Mouse (Mus musculus) hindbrain, embryonic 16.5 days (tissue): Measurements from ENCODE around the gene Lrguk. TPM values are rescaled to one million over a fixed set of nuclear protein-coding genes. Genes with fewer than 3 reads are reported as not detected.

Experiments
- ATAC-seq: fragments of 200-750 bp; cut with Nextera tagmentation; 2 replicates; pipeline ENCODE4 v1.8.0; 2017; ENCODE audit warnings: moderate TSS enrichment, moderate library complexity
- H3K27ac ChIP-seq: fragments of 300-500 bp; sonication (generic); 2 replicates; pipeline ENCODE4 v1.5.1; 2014; ENCODE audit warnings: low read depth, mild to moderate bottlenecking, control low read depth, low read length, moderate library complexity
- H3K27me3 ChIP-seq: fragments of 300-500 bp; sonication (generic); replicated peaks from 2 replicates; pipeline ENCODE4 v1.6.1; 2014; ENCODE audit warnings: low read length; ENCODE audit not compliant: control insufficient read depth, insufficient read depth
- H3K36me3 ChIP-seq: fragments of 300-500 bp; sonication (generic); 2 replicates; pipeline ENCODE4 v1.6.1; 2014; ENCODE audit warnings: mild to moderate bottlenecking, low read length, moderate library complexity, mixed read lengths; ENCODE audit not compliant: control insufficient read depth, insufficient read depth
- H3K4me1 ChIP-seq: fragments of 300-500 bp; sonication (generic); 2 replicates; pipeline ENCODE4 v1.6.1; 2014; ENCODE audit warnings: low read depth, low read length; ENCODE audit not compliant: control insufficient read depth, insufficient read depth
- H3K4me2 ChIP-seq: fragments of 300-500 bp; sonication (generic); 2 replicates; pipeline ENCODE4 v1.6.1; 2014; ENCODE audit warnings: mild to moderate bottlenecking, low read length, control low read depth, moderate library complexity
- H3K4me3 ChIP-seq: fragments of 300-500 bp; sonication (generic); 2 replicates; pipeline ENCODE4 v1.5.1; 2014; ENCODE audit warnings: mild to moderate bottlenecking, low read length, control low read depth, moderate library complexity
- H3K9ac ChIP-seq: fragments of 300-500 bp; sonication (generic); 2 replicates; pipeline ENCODE4 v1.6.1; 2014; ENCODE audit warnings: low read depth, mild to moderate bottlenecking, control low read depth, low read length, moderate library complexity
- H3K9me3 ChIP-seq: fragments of 300-500 bp; sonication (generic); 2 replicates; pipeline ENCODE4 v1.6.1; 2014; ENCODE audit warnings: mild to moderate bottlenecking, low read length, moderate library complexity; ENCODE audit not compliant: control insufficient read depth
- WGBS: fragments of 180-500 bp; shearing (Covaris S2); extraction: QIAGEN DNeasy Blood & Tissue Kit; methylation state at CpG from one replicate; pipeline ENCODE4 v1.1.7; 2014; 5-methylcytosine and 5-hydroxymethylcytosine counted together
- polyA plus RNA-seq: library from polyadenylated mRNA; unstranded; fragments of >200 nt; fragmentation: Nextera tagmentation; extraction: Ambion mirVana; gene quantifications from 2 replicates; pipeline ENCODE4 v1.2.1, GENCODE M21; 2015

Lrguk gene
- polyA plus RNA-seq, 1 experiment from 2014 or later, result 1.2 TPM

DNA sequence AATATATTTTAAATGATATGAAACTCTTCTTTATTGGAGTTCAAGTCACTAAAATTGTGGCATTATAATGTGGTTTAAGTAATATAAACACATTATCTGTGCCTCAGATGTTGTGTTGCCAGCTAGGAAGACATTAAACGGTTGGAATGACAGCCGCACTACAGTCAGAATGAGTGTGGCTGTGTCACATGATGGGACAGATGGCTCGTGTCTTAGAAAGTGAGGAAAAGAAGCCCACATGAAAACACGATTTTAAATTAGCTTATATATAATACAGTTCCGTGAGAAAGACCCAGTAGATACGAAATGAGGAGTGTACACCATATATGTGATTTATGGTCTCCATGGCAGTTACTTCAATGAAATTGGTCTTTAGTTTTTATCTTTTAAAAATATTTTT is 82.2 kb downstream of the Lrguk start:
- no peaks in the 10 kb centered on the region for H3K4me1 ChIP-seq
- H3K27me3 ChIP-seq, result no peaks in the 10 kb centered on the region
- H3K36me3 ChIP-seq, result no peaks in the 10 kb centered on the region
- WGBS, result 71% methylated on average over 6 of the region's 6 CpGs
- no peak overlapping the region for H3K4me2 ChIP-seq
- ATAC-seq, result no peak
- H3K27ac ChIP-seq, result no peak overlapping the region
- no peak overlapping the region for H3K9ac ChIP-seq
- H3K9me3 ChIP-seq, result no peaks in the 10 kb centered on the region
- no peak overlapping the region for H3K4me3 ChIP-seq

DNA sequence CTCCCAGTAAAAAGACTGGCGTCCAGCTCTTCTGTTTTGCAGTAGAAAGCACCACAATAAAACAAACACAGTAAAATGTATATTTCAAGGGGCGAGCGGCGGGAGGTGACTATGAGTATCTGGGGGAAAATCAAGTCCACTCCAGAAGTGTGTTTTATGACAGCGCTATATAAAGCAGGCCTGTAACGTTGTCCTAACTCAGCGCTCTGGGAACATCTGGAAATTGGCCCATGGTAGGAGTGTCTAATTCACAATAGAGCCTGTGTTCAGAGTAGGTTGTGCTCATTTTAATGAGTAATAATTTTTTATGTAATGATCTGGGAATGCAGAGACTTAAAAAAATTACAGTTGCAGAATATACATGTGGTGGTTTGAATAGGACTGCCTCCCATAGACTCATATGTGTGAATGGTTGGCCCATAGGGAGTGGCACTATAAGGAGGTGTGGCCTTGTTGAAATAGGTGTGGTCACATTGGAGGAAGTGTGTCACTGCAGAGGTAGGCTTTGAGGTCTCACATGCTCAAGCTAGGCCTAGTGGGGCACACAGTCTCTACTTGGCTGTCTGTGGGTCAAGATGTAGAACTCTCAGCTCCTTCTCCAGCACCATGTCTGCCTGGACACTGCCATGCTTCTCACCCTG is 87.7 kb downstream of the Lrguk start:
- 92% methylated on average over 7 of the region's 7 CpGs for whole genome bisulfite sequencing
- no peak for ATAC-seq
- H3K4me1 ChIP-seq, result no peaks in the 10 kb centered on the region

DNA sequence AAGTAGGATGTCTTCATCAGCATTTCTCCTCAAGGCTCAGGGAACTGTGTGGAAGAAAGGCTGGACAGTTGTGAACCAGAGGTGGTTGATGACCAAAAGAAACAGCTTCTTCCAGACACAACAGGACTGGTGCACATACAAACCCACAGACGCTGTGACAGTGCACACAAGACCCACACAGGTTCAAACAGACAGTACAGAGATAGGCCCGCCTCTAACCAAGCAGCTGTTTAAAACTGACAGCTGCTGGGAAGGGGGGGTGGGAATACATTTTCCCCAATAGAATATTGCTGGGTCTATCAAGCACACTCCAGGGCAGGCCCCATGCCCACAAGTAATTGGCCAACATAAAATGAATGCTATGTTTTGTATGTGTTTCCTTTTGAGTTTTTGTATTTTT is 95.2 kb downstream of the Lrguk start:
- WGBS, result 65% methylated on average over 2 of the region's 2 CpGs
- no peaks in the 10 kb centered on the region for H3K36me3 ChIP-seq
- no peak overlapping the region for H3K9ac ChIP-seq
- no peak overlapping the region for H3K27ac ChIP-seq
- no peak overlapping the region for H3K4me2 ChIP-seq
- no peak overlapping the region for H3K4me3 ChIP-seq
- H3K27me3 ChIP-seq, result no peaks in the 10 kb centered on the region
- ATAC-seq, result no peak
- no peaks in the 10 kb centered on the region for H3K9me3 ChIP-seq
- no peaks in the 10 kb centered on the region for H3K4me1 ChIP-seq

More for the DNA sequence above, 87.7 kb downstream of the Lrguk start:
- Histone ChIP-seq H3K36me3 (no peaks in the 10 kb centered on the region), H3K4me2 (no peak overlapping the region), H3K9ac (no peak overlapping the region), H3K4me3 (no peak overlapping the region), H3K9me3 (no peaks in the 10 kb centered on the region), H3K27me3 (no peaks in the 10 kb centered on the region), H3K27ac (no peak overlapping the region)

DNA sequence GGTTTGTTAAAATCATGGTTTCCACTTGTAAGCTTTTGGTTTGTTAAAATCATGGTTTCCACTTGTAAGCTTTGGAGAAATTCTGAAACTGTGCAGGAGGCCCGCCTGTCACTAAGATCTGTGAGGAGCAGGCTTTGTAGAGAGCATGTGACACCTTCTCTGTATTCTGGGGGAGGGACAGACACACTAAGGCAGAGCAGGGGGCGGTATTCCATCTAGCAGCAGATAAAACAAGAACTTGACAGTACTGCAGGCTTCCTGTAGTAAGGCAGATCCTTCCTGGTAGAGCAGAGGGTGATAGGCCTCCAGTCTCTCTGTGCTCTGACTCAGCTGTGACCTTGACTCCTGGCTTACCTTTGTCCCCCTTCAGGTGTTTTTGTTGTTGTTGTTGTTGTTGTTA is 100.0 kb downstream of the Lrguk start:
- WGBS, result 76% methylated on average over 2 of the region's 2 CpGs

DNA sequence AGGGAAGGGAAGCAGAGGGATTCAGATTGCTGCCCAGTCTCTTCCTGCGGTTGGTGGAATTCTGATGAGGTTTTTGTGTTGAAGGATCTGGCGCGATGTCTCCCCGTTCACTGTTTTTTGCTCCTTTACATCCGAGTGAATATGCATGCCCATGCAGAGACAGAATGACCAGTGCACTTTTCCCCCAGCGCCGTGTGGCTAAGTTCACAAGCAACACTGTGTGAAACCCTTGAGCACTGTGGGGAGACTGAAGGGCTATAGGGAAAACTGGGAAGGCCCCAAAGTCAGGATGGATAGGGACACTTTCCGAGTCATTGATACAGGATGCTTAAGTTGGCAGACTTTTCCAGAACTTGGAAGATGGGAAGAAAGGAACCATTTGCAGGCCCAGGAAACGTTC is 103.1 kb downstream of the Lrguk start:
- no peaks in the 10 kb centered on the region for H3K27me3 ChIP-seq
- H3K4me3 ChIP-seq, result no peak overlapping the region
- no peaks in the 10 kb centered on the region for H3K36me3 ChIP-seq
- ATAC-seq, result no peak
- no peak overlapping the region for H3K27ac ChIP-seq
- WGBS, result 84% methylated on average over 9 of the region's 9 CpGs
- H3K4me2 ChIP-seq, result no peak overlapping the region
- H3K9ac ChIP-seq, result no peak overlapping the region
- H3K4me1 ChIP-seq, result no peaks in the 10 kb centered on the region
- no peaks in the 10 kb centered on the region for H3K9me3 ChIP-seq

More for the DNA sequence above, 100.0 kb downstream of the Lrguk start:
- Histone ChIP-seq H3K9me3 (no peaks in the 10 kb centered on the region), H3K36me3 (no peaks in the 10 kb centered on the region), H3K4me3 (no peak overlapping the region), H3K4me1 (no peaks in the 10 kb centered on the region), H3K4me2 (no peak overlapping the region), H3K9ac (no peak overlapping the region), H3K27me3 (no peaks in the 10 kb centered on the region), H3K27ac (no peak overlapping the region)
- no peak for ATAC-seq

DNA sequence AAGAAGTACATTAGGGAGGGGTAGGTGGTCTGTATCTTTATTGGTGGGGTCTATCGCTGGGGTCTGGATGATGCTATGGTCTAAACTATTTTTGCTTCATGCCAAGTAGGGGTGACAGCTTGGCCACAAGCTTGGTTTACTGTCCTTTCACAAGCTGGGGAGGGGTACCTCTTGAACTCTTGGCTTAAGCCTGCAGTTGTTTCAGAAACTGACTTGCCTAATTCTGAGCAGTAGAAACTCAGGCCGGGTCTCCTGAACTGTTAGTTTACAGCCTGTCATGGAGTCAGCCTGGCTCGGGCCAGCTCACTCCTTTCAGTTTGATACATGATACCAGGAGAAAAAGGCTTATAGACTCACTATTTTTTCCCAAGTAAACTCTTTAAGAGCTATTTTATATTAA is 109.1 kb downstream of the Lrguk start:
- WGBS, result 92% methylated on average over 3 of the region's 3 CpGs
- no peak for ATAC-seq
- Histone ChIP-seq H3K9ac (no peak overlapping the region), H3K27me3 (no peaks in the 10 kb centered on the region), H3K36me3 (no peaks in the 10 kb centered on the region), H3K4me1 (no peaks in the 10 kb centered on the region), H3K4me3 (no peak overlapping the region), H3K27ac (no peak overlapping the region), H3K4me2 (no peak overlapping the region), H3K9me3 (no peaks in the 10 kb centered on the region)

DNA sequence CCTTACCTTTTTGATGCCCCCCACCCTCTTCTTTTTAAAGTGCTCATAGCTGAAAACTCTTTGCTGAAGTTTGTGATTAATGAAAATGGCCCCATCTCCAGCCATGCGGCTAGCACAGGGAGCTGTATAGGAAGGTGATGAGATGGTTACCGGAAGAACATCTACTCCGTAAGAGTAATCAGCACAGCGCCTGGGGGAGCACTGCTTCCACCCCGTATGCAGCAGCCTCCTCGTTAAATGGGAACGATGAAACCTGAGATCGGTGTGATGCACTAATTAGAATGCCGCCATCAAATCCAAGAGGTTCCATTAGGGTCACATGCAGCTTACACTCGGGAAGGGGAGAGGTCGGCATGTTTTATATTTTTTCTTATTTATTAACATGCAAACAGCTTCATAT is 113.7 kb downstream of the Lrguk start:
- H3K4me1 ChIP-seq, result no peaks in the 10 kb centered on the region
- H3K4me2 ChIP-seq, result no peak overlapping the region
- 55% methylated on average over 11 of the region's 11 CpGs for WGBS
- H3K36me3 ChIP-seq, result no peaks in the 10 kb centered on the region
- no peak overlapping the region for H3K4me3 ChIP-seq
- H3K9ac ChIP-seq, result no peak overlapping the region
- H3K9me3 ChIP-seq, result no peaks in the 10 kb centered on the region
- no peaks in the 10 kb centered on the region for H3K27me3 ChIP-seq
- ATAC-seq, result no peak
- H3K27ac ChIP-seq, result no peak overlapping the region

DNA sequence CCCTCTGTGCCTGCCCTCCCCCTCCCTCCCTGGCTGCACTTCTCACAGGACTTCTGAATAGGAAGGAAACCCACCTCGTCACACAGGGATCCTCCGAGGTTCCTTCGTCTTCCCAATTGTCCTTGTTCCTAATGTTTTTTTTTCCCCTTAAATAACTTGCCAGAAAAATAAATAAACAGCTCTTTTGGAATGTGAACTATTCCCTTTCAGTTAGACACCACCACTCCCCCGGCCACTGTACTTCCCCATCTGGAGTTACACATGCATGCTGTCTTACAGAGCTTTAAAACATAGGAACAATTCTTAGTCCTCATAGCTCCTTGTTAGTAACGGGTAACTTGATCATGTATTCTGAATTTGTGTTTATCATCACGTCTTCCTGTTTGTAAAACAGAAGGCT is 116.8 kb downstream of the Lrguk start:
- ATAC-seq, result no peak
- Histone ChIP-seq H3K4me2 (no peak overlapping the region), H3K4me1 (no peaks in the 10 kb centered on the region), H3K4me3 (no peak overlapping the region), H3K27ac (no peak overlapping the region), H3K9me3 (no peaks in the 10 kb centered on the region), H3K27me3 (no peaks in the 10 kb centered on the region), H3K9ac (no peak overlapping the region), H3K36me3 (no peaks in the 10 kb centered on the region)
- 80% methylated on average over 6 of the region's 6 CpGs for WGBS

DNA sequence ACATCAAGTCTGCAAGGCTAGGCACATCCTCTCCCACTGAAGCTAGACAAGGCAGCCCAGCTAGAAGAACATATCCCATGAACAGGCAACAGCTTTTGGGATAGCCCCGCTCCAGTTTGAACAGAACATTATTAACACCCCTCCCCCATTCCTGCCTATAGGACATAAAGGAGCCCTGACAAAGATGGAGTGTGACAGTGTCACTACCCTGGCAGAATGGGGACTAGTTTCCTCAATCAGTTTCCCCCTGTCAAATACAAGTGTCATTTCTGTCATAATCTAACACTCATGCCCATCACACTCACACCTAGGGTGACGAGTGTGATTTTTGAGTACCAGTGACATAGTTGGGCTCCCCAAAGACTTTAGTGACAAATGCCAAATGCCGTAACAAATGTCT is 118.8 kb downstream of the Lrguk start:
- H3K4me1 ChIP-seq, result peaks cover under 1% of the 10 kb centered on the region
- 74% methylated on average over 3 of the region's 3 CpGs for WGBS
- H3K9ac ChIP-seq, result no peak overlapping the region
- no peaks in the 10 kb centered on the region for H3K9me3 ChIP-seq
- H3K4me3 ChIP-seq, result no peak overlapping the region
- H3K36me3 ChIP-seq, result no peaks in the 10 kb centered on the region
- no peak overlapping the region for H3K4me2 ChIP-seq
- no peak overlapping the region for H3K27ac ChIP-seq
- H3K27me3 ChIP-seq, result no peaks in the 10 kb centered on the region
- no peak for ATAC-seq

DNA sequence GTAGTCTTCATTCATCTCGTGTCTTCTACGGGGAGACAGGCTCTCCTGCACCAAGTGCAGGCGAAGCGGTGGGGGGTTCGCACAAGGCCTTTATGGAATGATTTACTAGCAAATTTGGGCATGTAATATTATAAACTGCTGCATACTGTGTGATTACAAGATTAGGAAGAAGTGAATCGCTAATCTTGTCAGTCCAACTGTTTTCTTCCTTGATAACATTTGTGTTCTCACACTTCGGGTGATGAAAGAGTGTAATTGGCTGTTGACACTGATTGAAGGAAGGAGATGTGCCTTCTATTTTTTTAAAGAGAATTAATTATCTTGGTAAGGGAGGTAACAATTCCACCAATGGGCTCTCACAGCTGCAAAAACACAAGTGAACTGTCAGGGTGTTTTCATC is 119.4 kb downstream of the Lrguk start:
- Histone ChIP-seq H3K4me3 (no peak overlapping the region), H3K4me2 (no peak overlapping the region), H3K9ac (no peak overlapping the region), H3K36me3 (no peaks in the 10 kb centered on the region), H3K4me1 (peaks cover 7% of the 10 kb centered on the region), H3K9me3 (no peaks in the 10 kb centered on the region), H3K27me3 (no peaks in the 10 kb centered on the region), H3K27ac (no peak overlapping the region)
- WGBS, result 69% methylated on average over 7 of the region's 7 CpGs
- ATAC-seq, result no peak
